Mouse (Mus musculus) Patski (cell line): ENCODE results near the gene Acox3. TPM values are rescaled to one million over a fixed set of nuclear protein-coding genes. Genes with fewer than 3 reads are reported as not detected.
"Not testable (repeated sequence)": the region's sequence is repeated elsewhere in the genome, so short reads cannot be mapped to it uniquely, and the experiment has no call there.

Experiments used
- ATAC-seq: fragments of 100-300 bp; one replicate; pipeline ENCODE4 v1.8.0; 2021
- CTCF ChIA-PET: fragments of 350-600 bp; sonication (Branson Sonifier 250); formaldehyde crosslinking; loops from one replicate; lab custom pipeline; 2022; ENCODE audit warnings: inconsistent platforms; lab: Charles Lee
- POLR2A ChIA-PET: fragments of 350-600 bp; sonication (Branson Sonifier 250); formaldehyde crosslinking; loops from one replicate; lab custom pipeline; 2022; ENCODE audit warnings: antibody characterized with exemption, inconsistent platforms; lab: Charles Lee
- DNase-seq: peaks from one replicate; pipeline ENCODE4 v3.0.0-alpha.2; 2011; ENCODE audit warnings: low read depth, low spot score
- H3K27me3 ChIP-seq: fragments of 371-371 bp; one replicate; pipeline ENCODE4 v1.5.1; 2021
- CTCF ChIP-seq: fragments of 100-300 bp; IDR thresholded peaks from one replicate; pipeline ENCODE4 v1.5.1; 2021
- in situ Hi-C: fragments of 300-500 bp; cut with MboI; formaldehyde crosslinking; loops from 3 replicates; pipeline ENCODE4 v1.11.1; 2018; ENCODE audit warnings: low pct_unique_long_range_greater_than_20kb, mixed read lengths
- polyA plus RNA-seq: library from polyadenylated mRNA; unstranded; gene quantifications from one replicate; pipeline ENCODE4 v1.2.3, GENCODE M21; 2021

The Acox3 gene
- polyA plus RNA-seq, 1 experiment from 2014 or later, result 44.7 TPM

DNA sequence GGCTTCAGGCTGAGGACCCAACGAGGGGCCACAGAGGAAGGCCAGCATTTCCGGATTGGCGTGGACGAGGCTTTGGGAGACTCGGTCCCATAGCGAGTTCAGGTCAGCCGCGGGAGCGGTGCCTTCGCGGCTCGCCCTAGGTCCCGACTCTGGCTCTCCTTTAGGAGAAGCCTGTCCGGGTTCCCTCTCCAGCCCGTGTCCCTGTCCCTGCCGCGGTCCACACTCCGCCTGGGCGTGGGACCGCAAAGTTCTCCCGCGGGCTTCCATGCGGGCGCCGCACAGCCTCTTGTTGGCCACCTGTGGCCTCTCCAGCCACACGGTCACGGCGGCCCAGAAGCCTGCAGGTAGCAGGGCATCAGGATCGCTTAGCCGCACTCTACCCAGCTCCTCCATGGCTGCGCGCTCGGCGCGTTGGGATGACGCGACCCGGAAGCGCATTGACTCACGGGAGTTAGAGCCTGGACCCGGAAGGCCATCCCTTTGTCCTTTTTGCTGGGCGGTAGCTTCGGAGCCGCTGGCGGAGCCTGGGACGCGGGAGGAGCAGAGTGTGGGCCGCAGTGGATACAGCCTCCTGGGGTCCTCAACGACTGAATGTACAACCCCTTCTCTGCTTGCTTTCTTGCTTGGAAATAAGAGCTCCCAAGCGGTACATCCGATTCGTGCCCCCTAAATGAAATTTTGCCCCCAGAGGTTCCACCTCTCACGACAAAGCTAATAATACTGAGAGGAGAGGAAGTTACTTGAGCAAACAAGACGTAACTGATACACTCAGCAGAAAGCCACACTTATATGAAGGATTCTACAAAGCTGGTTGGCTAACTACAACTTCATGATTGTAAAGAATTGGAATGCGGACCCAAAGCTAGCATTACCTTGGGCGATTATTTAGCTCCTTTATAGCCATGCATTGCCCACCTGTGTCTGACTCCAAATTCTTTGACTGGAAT lies 7.9 kb upstream of the Acox3 start, which contains the start of gene Trmt44:
Gene Trmt44, minus strand, starts transcription at position 418 of the 947 bp plus-strand sequence.
- ATAC-seq, result peak; percentile 78
- ChIA-PET POLR2A (interaction anchor here (1.3 kb wide), 2 partner anchors 8 to 23 kb away, joined by 4 read pairs; partner anchors contain the start of gene Acox3), CTCF (interaction anchor here (0.9 to 2.3 kb wide), 5 partner anchors 12 to 127 kb away, joined by 3 to 7 read pairs (median 3); no protein-coding TSS in a partner anchor)
- in situ Hi-C loops, result no loop called here
- peak; percentile 73 for DNase-seq
- TF ChIP-seq CTCF, result no peak
- no peaks in the 10 kb centered on the region for H3K27me3 ChIP-seq

DNA sequence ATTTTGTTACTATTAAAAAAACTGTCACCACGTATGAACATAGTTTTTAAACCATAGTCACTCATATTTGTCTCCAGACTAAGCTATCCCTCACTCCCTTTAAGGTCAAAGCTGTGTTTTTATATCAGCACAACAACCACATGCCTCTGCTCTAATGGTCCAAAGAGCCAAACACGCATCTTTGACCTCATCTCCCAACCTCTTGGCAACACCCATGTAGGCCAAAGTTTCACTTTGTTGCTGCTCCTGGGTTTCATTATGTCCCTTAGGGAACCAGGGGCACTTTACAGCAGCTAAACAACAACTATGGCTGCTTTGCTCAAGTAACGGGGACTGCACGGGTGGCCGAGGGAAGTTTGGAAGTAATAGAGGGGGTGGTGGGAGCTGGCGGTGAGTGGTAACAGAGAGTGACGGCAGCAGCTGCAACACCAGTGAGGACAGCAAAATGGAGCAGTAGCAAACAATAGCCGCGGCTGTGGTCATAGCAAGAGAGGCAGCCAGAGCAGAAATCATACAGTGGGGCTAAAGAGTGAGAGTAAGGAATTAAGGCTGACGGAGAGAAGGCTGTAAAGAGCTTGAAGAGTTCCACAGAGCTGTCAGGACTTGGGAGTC lies 6.3 kb upstream of the Acox3 start:
- no peaks in the 10 kb centered on the region for H3K27me3 ChIP-seq
- in situ Hi-C loops, result no loop called here
- ATAC-seq, result no peak
- no peak for TF ChIP-seq CTCF
- POLR2A ChIA-PET, result no interaction called here
- CTCF ChIA-PET, result interaction anchor here (1.1 to 1.8 kb wide), 4 partner anchors 9 to 178 kb away, joined by 3 to 6 read pairs (median 4); no protein-coding TSS in a partner anchor
- no peak for DNase-seq

DNA sequence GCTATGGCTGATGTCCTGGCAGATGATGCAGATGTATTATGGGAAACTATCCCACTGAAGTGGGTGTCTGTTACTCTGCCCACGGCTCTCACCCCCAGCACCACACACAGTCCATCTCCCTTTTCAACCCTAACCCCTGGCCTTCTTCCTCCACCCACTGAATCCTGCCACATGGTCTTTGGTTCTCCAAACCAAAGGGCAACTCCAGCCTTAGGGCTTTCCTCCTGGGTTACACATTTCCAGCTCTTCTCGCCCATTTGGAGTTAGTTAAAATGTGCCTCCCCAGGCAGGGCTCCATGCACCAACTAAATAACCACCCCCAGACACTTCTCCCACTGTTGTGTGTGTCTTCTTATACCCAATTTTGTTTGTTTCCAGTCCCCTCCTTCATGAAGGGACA lies 4.4 kb upstream of the Acox3 start:
- TF ChIP-seq CTCF, result no peak
- DNase-seq (no peak), ATAC-seq (no peak)
- ChIA-PET CTCF (interaction anchor here (1.3 to 2.0 kb wide), 2 partner anchors 17 to 135 kb away, joined by 3 to 5 read pairs; no protein-coding TSS in a partner anchor), POLR2A (interaction anchor here (1.0 kb wide), 1 partner anchor 28 kb away, joined by 3 read pairs; no protein-coding TSS in a partner anchor)
- in situ Hi-C loops, result no loop called here
- H3K27me3 ChIP-seq, result no peaks in the 10 kb centered on the region

DNA sequence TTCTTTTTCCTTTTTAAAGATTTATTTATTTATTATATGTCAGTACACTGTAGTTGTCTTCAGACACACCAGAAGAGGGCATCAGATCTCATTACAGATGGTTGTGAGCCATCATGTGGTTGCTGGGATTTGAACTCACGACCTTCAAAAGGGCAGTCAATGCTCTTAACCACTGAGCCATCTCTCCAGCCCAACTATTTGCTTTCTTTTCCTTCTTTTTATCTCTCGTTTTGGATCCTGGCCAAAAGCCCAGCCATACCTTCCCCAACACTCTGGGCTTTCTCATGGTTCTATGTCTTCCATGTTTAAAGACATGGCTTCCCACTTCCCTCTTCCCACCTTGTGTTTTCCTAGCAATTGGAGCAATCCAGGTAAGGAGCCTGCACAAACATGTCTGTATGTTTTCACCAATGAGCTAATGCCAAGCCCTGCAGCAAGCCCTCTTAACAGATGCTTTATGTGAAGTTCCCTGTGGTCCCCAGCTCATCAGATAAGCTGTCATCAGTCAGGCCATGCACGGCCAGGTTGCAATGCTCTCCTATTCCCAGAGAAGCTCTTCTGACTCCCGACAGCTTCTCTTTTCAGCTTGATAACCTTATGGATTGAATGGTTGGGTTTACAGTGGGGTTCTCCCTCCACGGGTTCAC lies 3.5 kb upstream of the Acox3 start:
- no peak for DNase-seq
- POLR2A ChIA-PET, result interaction anchor here (1.0 kb wide), 1 partner anchor 27 kb away, joined by 3 read pairs; no protein-coding TSS in a partner anchor
- ATAC-seq, result no peak
- no peak for TF ChIP-seq CTCF
- CTCF ChIA-PET, result interaction anchor here (1.2 to 2.0 kb wide), 3 partner anchors 16 to 134 kb away, joined by 3 to 5 read pairs (median 4); no protein-coding TSS in a partner anchor
- no peaks in the 10 kb centered on the region for H3K27me3 ChIP-seq
- in situ Hi-C loops, result no loop called here

DNA sequence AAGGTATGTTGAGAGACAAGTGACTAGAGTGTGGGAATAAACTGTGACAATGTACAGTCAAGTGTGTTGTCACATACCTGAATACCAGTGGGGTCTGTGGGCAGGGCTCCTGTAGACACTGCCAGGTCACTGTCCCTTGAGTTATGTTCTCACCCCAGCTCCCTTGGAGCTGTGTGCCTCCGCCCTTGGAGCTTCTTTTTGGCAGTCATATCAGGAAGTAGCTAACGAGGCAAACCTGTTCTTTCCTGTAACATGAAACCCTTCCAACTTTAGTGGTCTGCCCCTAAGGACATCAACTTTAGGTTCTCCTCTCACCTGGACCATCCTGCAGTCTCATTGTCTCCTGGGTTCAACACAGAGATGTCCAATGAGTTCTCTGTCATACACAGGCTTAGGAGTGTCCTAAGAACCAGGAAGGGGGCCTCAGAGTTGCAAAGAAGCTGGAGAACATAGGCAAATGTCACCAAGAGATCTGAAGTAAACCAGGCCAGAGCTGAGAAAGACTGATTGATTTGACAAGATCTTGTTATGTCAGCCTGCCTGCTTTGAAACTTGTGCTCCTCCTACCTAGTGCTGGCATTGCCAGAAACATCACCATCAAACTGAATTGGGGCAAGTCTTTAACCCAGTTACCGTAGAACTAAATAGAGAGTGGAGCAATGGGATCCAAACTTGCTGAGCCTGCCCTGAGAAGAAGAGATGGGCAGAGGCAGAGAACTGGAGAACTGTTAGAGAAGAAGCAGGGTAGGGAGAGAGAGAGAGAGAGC lies 2.5 kb upstream of the Acox3 start:
- POLR2A ChIA-PET, result no interaction called here
- CTCF ChIA-PET, result interaction anchor here (1.2 to 2.0 kb wide), 2 partner anchors 15 to 57 kb away, joined by 4 to 5 read pairs; no protein-coding TSS in a partner anchor
- H3K27me3 ChIP-seq, result no peaks in the 10 kb centered on the region
- in situ Hi-C loops, result no loop called here
- ATAC-seq (no peak), DNase-seq (no peak)
- no peak for TF ChIP-seq CTCF

DNA sequence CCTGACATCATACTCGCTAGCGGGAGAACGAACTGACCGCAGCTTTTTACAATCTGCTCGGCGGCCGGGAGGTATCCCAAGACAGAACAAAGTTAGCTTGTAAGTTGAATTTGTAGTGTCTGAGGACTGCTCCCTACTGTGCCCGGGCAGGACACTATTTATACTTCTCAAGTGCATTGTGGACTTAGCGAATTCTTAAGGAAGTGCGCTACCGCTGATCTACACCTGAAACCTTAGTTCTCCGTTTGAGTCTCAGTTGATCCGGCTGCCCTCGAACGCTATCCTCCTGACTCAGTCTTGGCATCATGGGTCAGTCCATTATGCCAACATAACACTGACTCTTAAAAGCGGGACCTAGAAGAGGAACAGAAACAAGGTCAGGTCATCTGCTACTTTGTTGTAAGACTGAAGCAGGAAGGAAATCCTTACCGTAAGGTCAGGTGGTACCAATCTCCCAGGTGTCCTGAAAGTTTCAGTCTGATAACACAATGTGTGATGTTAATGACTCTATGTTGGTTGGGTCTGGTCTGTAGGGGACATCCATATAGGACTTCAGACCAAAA lies 462 bp downstream of the Acox3 start:
- no peaks in the 10 kb centered on the region for H3K27me3 ChIP-seq
- DNase-seq (no peak), ATAC-seq (no peak)
- TF ChIP-seq CTCF, result no peak
- in situ Hi-C loops, result no loop called here
- ChIA-PET POLR2A (interaction anchor here (1.8 kb wide), 1 partner anchor 9 kb away, joined by 4 read pairs; the partner anchor contains the start of gene Trmt44), CTCF (interaction anchor here (3.3 kb wide), 1 partner anchor 12 kb away, joined by 13 read pairs; no protein-coding TSS in a partner anchor)

DNA sequence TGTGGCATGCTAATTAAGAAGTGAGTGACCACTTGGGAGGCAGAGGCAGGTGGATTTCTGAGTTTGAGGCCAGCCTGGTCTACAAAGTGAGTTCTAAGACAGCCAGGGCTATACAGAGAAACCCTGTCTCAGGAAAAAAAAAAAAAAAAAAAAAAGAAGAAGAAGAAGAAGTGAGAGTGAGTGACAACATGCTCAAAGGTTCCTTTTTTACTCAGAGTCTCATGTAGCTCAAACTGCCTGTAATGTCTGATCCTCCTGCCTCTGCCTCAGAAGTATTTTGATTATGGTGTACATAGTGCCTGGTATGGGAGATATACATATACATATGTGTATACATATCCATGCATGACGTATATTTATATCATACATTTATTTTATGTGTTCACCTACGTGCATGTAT lies 1.4 kb downstream of the Acox3 start:
- DNase-seq, ATAC-seq, in situ Hi-C loops, H3K27me3 ChIP-seq: not testable (repeated sequence)
- POLR2A ChIA-PET, result interaction anchor here (1.8 kb wide), 1 partner anchor 10 kb away, joined by 4 read pairs; the partner anchor contains the start of gene Trmt44
- CTCF ChIA-PET, result interaction anchor here (3.3 kb wide), 1 partner anchor 11 kb away, joined by 13 read pairs; no protein-coding TSS in a partner anchor

DNA sequence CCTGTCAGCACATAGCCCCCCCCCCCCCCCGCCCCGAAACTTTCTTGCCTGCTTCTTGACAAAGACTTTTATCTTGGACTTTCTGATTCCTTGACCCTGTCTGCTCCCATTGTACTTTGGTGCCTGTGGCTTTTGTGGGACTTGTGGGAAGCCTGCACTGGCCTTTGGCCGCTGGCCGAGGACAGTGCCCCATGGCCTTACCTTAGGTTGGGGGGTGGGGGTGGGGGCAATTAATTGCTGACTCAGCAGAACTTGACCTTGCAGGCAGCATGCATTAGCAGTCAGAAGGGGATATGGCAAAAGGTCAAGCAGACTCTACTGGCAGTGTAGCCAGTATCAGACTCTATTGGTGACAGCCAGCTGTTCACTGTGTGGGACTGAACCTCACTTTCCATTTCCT lies 8.7 kb downstream of the Acox3 start:
- no peak for TF ChIP-seq CTCF
- ChIA-PET CTCF (interaction anchor here (1.3 kb wide), 1 partner anchor 96 kb away, joined by 3 read pairs; no protein-coding TSS in a partner anchor), POLR2A (no interaction called here)
- H3K27me3 ChIP-seq, result no peaks in the 10 kb centered on the region
- no peak for DNase-seq
- no peak for ATAC-seq
- in situ Hi-C loops, result loop anchor here (5.0 to 10.0 kb wide), 2 partner anchors 121 to 273 kb away; no protein-coding TSS in a partner anchor
